Mouse (Mus musculus): ENCODE results near the gene Slc35f4. TPM values are rescaled to one million over a fixed set of nuclear protein-coding genes. Genes with fewer than 3 reads are reported as not detected.

Gene Slc35f4
- polyA plus RNA-seq, 1 experiment from 2014 or later = 10.2 TPM

Small RNA genes lying within 50 kb of the gene (microRNA-seq; reads per million reads assigned to microRNA genes)
- not detected for gene Gm22949

Measured in hindbrain, embryonic 13.5 days (tissue).